Mouse (Mus musculus): ENCODE data around the gene Idi2. TPM values are rescaled to one million over a fixed set of nuclear protein-coding genes. Genes with fewer than 3 reads are reported as not detected.
"Not testable (repeated sequence)": the region's sequence is repeated elsewhere in the genome, so short reads cannot be mapped to it uniquely, and the experiment has no call there.

The Idi2 gene
- not detected in 2 replicates for polyA plus RNA-seq (2012)

- not testable (repeated sequence) for H3K36me3 ChIP-seq (ENCODE audit: control insufficient read depth); H3K9me3 ChIP-seq (ENCODE audit: control insufficient read depth, low read length); H3K27me3 ChIP-seq (ENCODE audit: control insufficient read depth); H3K4me3 ChIP-seq (replicated peaks); H3K4me1 ChIP-seq (ENCODE audit: control insufficient read depth)
These were observed at the start of gene Idi2 for GRCm38 (mm10) chr13:8952563-8952962. Gene Idi2, plus strand, starts transcription at chr13:8952863.

GRCm38 (mm10) chr13:8905986-8906385 is 46.7 kb upstream of the Idi2 start:
- H3K27me3 ChIP-seq (ENCODE audit: control insufficient read depth); H3K9me3 ChIP-seq (ENCODE audit: control insufficient read depth, low read length); H3K4me1 ChIP-seq (ENCODE audit: control insufficient read depth); H3K4me3 ChIP-seq (replicated peaks); H3K36me3 ChIP-seq (ENCODE audit: control insufficient read depth): not testable (repeated sequence)

- H3K36me3 ChIP-seq (ENCODE audit: control insufficient read depth); H3K9me3 ChIP-seq (ENCODE audit: control insufficient read depth, low read length); H3K4me3 ChIP-seq (replicated peaks); H3K4me1 ChIP-seq (ENCODE audit: control insufficient read depth); H3K27me3 ChIP-seq (ENCODE audit: control insufficient read depth): not testable (repeated sequence)
These were observed 38.8 kb upstream of the Idi2 start for GRCm38 (mm10) chr13:8913890-8914289.

GRCm38 (mm10) chr13:8933499-8933898 is 19.2 kb upstream of the Idi2 start:
- Histone ChIP-seq H3K4me1 (ENCODE audit: control insufficient read depth) (no peaks in the 10 kb centered on the region), H3K9me3 (ENCODE audit: control insufficient read depth, low read length) (no peaks in the 10 kb centered on the region), H3K36me3 (ENCODE audit: control insufficient read depth) (no peaks in the 10 kb centered on the region), H3K27me3 (ENCODE audit: control insufficient read depth) (no peaks in the 10 kb centered on the region; the same call in 1 of the 2 replicates), H3K4me3 (replicated peaks) (no peak overlapping the region)
- TF ChIP-seq TAL1 (IDR thresholded peaks at IDR 0.05; ENCODE audit: low read length) (no peak), GATA1 (IDR thresholded peaks at IDR 0.05; ENCODE audit: low read length) (no peak)

- H3K27me3 ChIP-seq (ENCODE audit: control insufficient read depth); H3K4me3 ChIP-seq (replicated peaks); H3K36me3 ChIP-seq (ENCODE audit: control insufficient read depth); H3K4me1 ChIP-seq (ENCODE audit: control insufficient read depth); H3K9me3 ChIP-seq (ENCODE audit: control insufficient read depth, low read length): not testable (repeated sequence)
These were observed 15.0 kb upstream of the Idi2 start for GRCm38 (mm10) chr13:8937611-8938140.

- not testable (repeated sequence) for H3K9me3 ChIP-seq (ENCODE audit: control insufficient read depth, low read length); H3K36me3 ChIP-seq (ENCODE audit: control insufficient read depth); H3K4me1 ChIP-seq (ENCODE audit: control insufficient read depth); H3K4me3 ChIP-seq (replicated peaks); H3K27me3 ChIP-seq (ENCODE audit: control insufficient read depth)
These were observed 11.6 kb upstream of the Idi2 start for GRCm38 (mm10) chr13:8941110-8941509.

- not testable (repeated sequence) for H3K9me3 ChIP-seq (ENCODE audit: control insufficient read depth, low read length); H3K27me3 ChIP-seq (ENCODE audit: control insufficient read depth); H3K4me1 ChIP-seq (ENCODE audit: control insufficient read depth)
These were observed 11.0 kb upstream of the Idi2 start for GRCm38 (mm10) chr13:8941701-8942100.

GRCm38 (mm10) chr13:8943828-8944227 is 8.8 kb upstream of the Idi2 start:
- not testable (repeated sequence) for H3K4me3 ChIP-seq (replicated peaks)

More at GRCm38 (mm10) chr13:8941701-8942100, 11.0 kb upstream of the Idi2 start:
- not testable (repeated sequence) for H3K4me3 ChIP-seq (replicated peaks); H3K36me3 ChIP-seq (ENCODE audit: control insufficient read depth)

GRCm38 (mm10) chr13:8948131-8948530 is 4.5 kb upstream of the Idi2 start, which contains the start of gene Gm9745:
Gene Gm9745, minus strand, starts transcription at chr13:8948231.
- H3K4me3 ChIP-seq (replicated peaks): not testable (repeated sequence)

More at GRCm38 (mm10) chr13:8943828-8944227, 8.8 kb upstream of the Idi2 start:
- H3K27me3 ChIP-seq (ENCODE audit: control insufficient read depth); H3K36me3 ChIP-seq (ENCODE audit: control insufficient read depth); H3K4me1 ChIP-seq (ENCODE audit: control insufficient read depth); H3K9me3 ChIP-seq (ENCODE audit: control insufficient read depth, low read length): not testable (repeated sequence)

GRCm38 (mm10) chr13:8955127-8955526 is 2.5 kb downstream of the Idi2 start:
- not testable (repeated sequence) for H3K27me3 ChIP-seq (ENCODE audit: control insufficient read depth); H3K9me3 ChIP-seq (ENCODE audit: control insufficient read depth, low read length); H3K4me3 ChIP-seq (replicated peaks); H3K4me1 ChIP-seq (ENCODE audit: control insufficient read depth); H3K36me3 ChIP-seq (ENCODE audit: control insufficient read depth)

More at GRCm38 (mm10) chr13:8948131-8948530, 4.5 kb upstream of the Idi2 start, which contains the start of gene Gm9745:
- H3K36me3 ChIP-seq (ENCODE audit: control insufficient read depth); H3K4me1 ChIP-seq (ENCODE audit: control insufficient read depth); H3K9me3 ChIP-seq (ENCODE audit: control insufficient read depth, low read length); H3K27me3 ChIP-seq (ENCODE audit: control insufficient read depth): not testable (repeated sequence)

- H3K36me3 ChIP-seq (ENCODE audit: control insufficient read depth); H3K9me3 ChIP-seq (ENCODE audit: control insufficient read depth, low read length); H3K27me3 ChIP-seq (ENCODE audit: control insufficient read depth); H3K4me1 ChIP-seq (ENCODE audit: control insufficient read depth); H3K4me3 ChIP-seq (replicated peaks): not testable (repeated sequence)
These were observed 4.2 kb downstream of the Idi2 start for GRCm38 (mm10) chr13:8956873-8957272.

- H3K36me3 ChIP-seq (ENCODE audit: control insufficient read depth); H3K4me1 ChIP-seq (ENCODE audit: control insufficient read depth); H3K9me3 ChIP-seq (ENCODE audit: control insufficient read depth, low read length); H3K27me3 ChIP-seq (ENCODE audit: control insufficient read depth); H3K4me3 ChIP-seq (replicated peaks): not testable (repeated sequence)
These were observed 6.4 kb downstream of the Idi2 start for GRCm38 (mm10) chr13:8959058-8959457.

GRCm38 (mm10) chr13:8959554-8959953 is 6.9 kb downstream of the Idi2 start:
- not testable (repeated sequence) for H3K4me3 ChIP-seq (replicated peaks); H3K27me3 ChIP-seq (ENCODE audit: control insufficient read depth); H3K4me1 ChIP-seq (ENCODE audit: control insufficient read depth); H3K9me3 ChIP-seq (ENCODE audit: control insufficient read depth, low read length); H3K36me3 ChIP-seq (ENCODE audit: control insufficient read depth)

GRCm38 (mm10) chr13:8961128-8961888 is 8.6 kb downstream of the Idi2 start:
- not testable (repeated sequence) for H3K27me3 ChIP-seq (ENCODE audit: control insufficient read depth); H3K4me3 ChIP-seq (replicated peaks); H3K9me3 ChIP-seq (ENCODE audit: control insufficient read depth, low read length); H3K36me3 ChIP-seq (ENCODE audit: control insufficient read depth); H3K4me1 ChIP-seq (ENCODE audit: control insufficient read depth)

Measured in erythroblast, embryonic 14.5 days (primary cell).